In the genomic region with DNA sequence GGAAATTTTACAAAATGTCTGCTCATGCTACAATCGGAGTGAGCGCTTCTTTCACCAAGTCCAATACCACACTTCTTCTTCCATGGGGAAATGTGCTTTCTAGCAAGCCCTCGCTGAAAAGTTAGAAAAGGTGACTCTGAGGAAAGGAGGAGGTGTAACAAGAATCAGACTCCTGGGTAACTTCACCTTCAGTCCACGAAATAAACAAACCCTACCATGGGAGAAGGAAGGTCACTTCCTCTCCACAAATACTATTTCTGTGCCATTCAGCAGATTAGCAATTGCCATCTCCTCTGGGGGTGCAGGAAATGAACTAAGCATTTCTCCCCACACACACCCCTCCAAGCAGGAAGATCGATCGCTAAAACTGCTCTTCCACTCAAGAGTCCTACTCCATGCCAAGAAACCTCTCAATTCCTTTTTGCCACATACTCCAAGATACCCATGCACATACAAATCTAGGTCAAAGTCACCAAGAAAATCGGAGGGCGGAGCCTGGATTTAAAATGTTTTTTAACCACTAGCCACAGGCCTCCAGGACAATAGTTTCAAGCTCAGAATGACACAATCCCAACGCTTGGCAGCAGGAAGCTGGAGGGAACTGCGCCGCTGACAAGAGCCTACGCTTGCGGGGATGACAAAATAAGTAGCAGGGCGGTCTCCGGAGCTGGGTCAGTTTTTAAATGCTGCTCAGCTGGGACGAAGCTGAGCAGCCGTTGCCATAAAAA, we compare ENCODE assay signal across 8 mouse cellular contexts. TPM values are rescaled to one million over a fixed set of nuclear protein-coding genes. Genes with fewer than 3 reads are reported as not detected.
DNase-seq lines count a peak whose midpoint lies in the region; ATAC-seq and TF ChIP-seq lines count a peak whose summit lies in the region.

No protein-coding gene starts in this region.

- peak overlapping the region; percentile 91 for H3K4me3 ChIP-seq in heart, embryonic 10.5 days
- H3K4me3 ChIP-seq in forebrain, postnatal 0 days (ENCODE audit: low read depth, low read length): peak overlapping the region; percentile 84
- peak overlapping the region; percentile 96 for H3K4me3 ChIP-seq in limb, embryonic 11.5 days (ENCODE audit: low read depth, low read length)
- H3K4me3 ChIP-seq in midbrain, embryonic 13.5 days (replicated peaks): peak overlapping the region; percentile 77

- no peaks in the 10 kb centered on the region for H3K9me3 ChIP-seq in heart, embryonic 10.5 days
- no peaks in the 10 kb centered on the region for H3K9me3 ChIP-seq in forebrain, postnatal 0 days (ENCODE audit: low read length)
- H3K9me3 ChIP-seq in limb, embryonic 11.5 days (ENCODE audit: control insufficient read depth, low read length): no peaks in the 10 kb centered on the region
- no peaks in the 10 kb centered on the region for H3K9me3 ChIP-seq in midbrain, embryonic 13.5 days

- ATAC-seq in forebrain, postnatal 0 days: no peak
- ATAC-seq in limb, embryonic 11.5 days (ENCODE audit: insufficient number of reproducible peaks, low FRiP score, low TSS enrichment, low read depth): no peak
- no peak for ATAC-seq in midbrain, embryonic 13.5 days

- 10% methylated on average over 17 of the region's 17 CpGs for WGBS in heart, embryonic 10.5 days
- WGBS in forebrain, postnatal 0 days: 9% methylated on average over 17 of the region's 17 CpGs
- 11% methylated on average over 17 of the region's 17 CpGs for WGBS in limb, embryonic 11.5 days
- WGBS in midbrain, embryonic 13.5 days: 9% methylated on average over 17 of the region's 17 CpGs

- peak overlapping the region; percentile 93 for H3K27ac ChIP-seq in heart, embryonic 10.5 days
- H3K27ac ChIP-seq in forebrain, postnatal 0 days (ENCODE audit: low read depth, low read length): no peak overlapping the region
- peak overlapping the region; percentile 47; the same call in 1 of the 2 replicates for H3K27ac ChIP-seq in limb, embryonic 11.5 days (replicated peaks; ENCODE audit: low read depth, low read length)
- H3K27ac ChIP-seq in midbrain, embryonic 13.5 days: peak overlapping the region; percentile 61; the same call in 1 of the 2 replicates

- H3K27me3 ChIP-seq in heart, embryonic 10.5 days (ENCODE audit: insufficient read depth, poor library complexity, severe bottlenecking): no peaks in the 10 kb centered on the region
- H3K27me3 ChIP-seq in forebrain, postnatal 0 days (ENCODE audit: insufficient read depth, low read length): no peaks in the 10 kb centered on the region
- no peaks in the 10 kb centered on the region for H3K27me3 ChIP-seq in limb, embryonic 11.5 days (ENCODE audit: control insufficient read depth, insufficient read depth, low read length)
- H3K27me3 ChIP-seq in midbrain, embryonic 13.5 days: no peaks in the 10 kb centered on the region

- intact Hi-C loops in gastrocnemius, postnatal 14 days (cut with DNase I; ENCODE audit: low total_unique reads): no loop called here

- peaks cover 28% of the 10 kb centered on the region for H3K36me3 ChIP-seq in heart, embryonic 10.5 days
- H3K36me3 ChIP-seq in forebrain, postnatal 0 days (ENCODE audit: insufficient read depth): peaks cover 7% of the 10 kb centered on the region; the same call in 1 of the 2 replicates
- H3K36me3 ChIP-seq in limb, embryonic 11.5 days (ENCODE audit: control insufficient read depth, insufficient read depth, low read length): peaks cover 15% of the 10 kb centered on the region
- peaks cover 18% of the 10 kb centered on the region for H3K36me3 ChIP-seq in midbrain, embryonic 13.5 days

- H3K4me1 ChIP-seq in heart, embryonic 10.5 days: peaks cover 22% of the 10 kb centered on the region
- H3K4me1 ChIP-seq in forebrain, postnatal 0 days (ENCODE audit: insufficient read depth): 0 out of 2 replicates have a peak, but pooled peaks cover 5% of the 10 kb centered on the region
- peaks cover 16% of the 10 kb centered on the region for H3K4me1 ChIP-seq in limb, embryonic 11.5 days (ENCODE audit: control insufficient read depth, insufficient read depth, low read length)
- H3K4me1 ChIP-seq in midbrain, embryonic 13.5 days (replicated peaks): peaks cover 32% of the 10 kb centered on the region

- H3K9ac ChIP-seq in forebrain, postnatal 0 days: peak overlapping the region; percentile 59
- peak overlapping the region; percentile 81 for H3K9ac ChIP-seq in limb, embryonic 11.5 days (ENCODE audit: low read length)
- H3K9ac ChIP-seq in midbrain, embryonic 13.5 days (replicated peaks): peak overlapping the region; percentile 80

- DNase-seq in heart, embryonic 10.5 days (ENCODE audit: low spot score): peak; percentile 75
- no peak for DNase-seq in heart, adult 8-10 months (ENCODE audit: low spot score)
- peak; percentile 53 for DNase-seq in adrenal gland, postnatal 10 days
- no peak for DNase-seq in forebrain, postnatal 0 days
- DNase-seq in limb, embryonic 11.5 days (ENCODE audit: low spot score): no peak
- no peak for DNase-seq in gastrocnemius, postnatal 14 days
- no peak for DNase-seq in layer of hippocampus, adult 9-10 months (ENCODE audit: low spot score)

- TF ChIP-seq CTCF in forebrain, postnatal 0 days (IDR thresholded peaks at IDR 0.05; ENCODE audit: low read depth): no peak

- peak overlapping the region; percentile 95 for H3K4me2 ChIP-seq in forebrain, postnatal 0 days (ENCODE audit: low read depth)
- H3K4me2 ChIP-seq in limb, embryonic 11.5 days (ENCODE audit: low read depth, severe bottlenecking): peak overlapping the region; percentile 83
- H3K4me2 ChIP-seq in midbrain, embryonic 13.5 days (replicated peaks): peak overlapping the region; percentile 93

RNA-seq across cellular contexts. Expression of a gene that starts 0.8 kb away (rescaled TPM):
- 93.8 and 122 TPM in 2 replicates for polyA plus RNA-seq in heart, embryonic 10.5 days (2016; fragmentation: Nextera tagmentation; extraction: Ambion mirVana)
- 1 to 10 TPM; 5.0 to 7.0 (median 5.1) TPM for total RNA-seq in heart, adult 8-10 months (2022)
- 10 to 100 TPM; 25.4 to 42.4 TPM for total RNA-seq in adrenal gland, postnatal 10 days (2021)
- total RNA-seq in forebrain, postnatal 0 days (2014; rRNA removed): 6.2 and 15.9 TPM in 2 replicates
- 12.3 and 19.4 TPM in 2 replicates for polyA plus RNA-seq in forebrain, postnatal 0 days (2015; fragmentation: Nextera tagmentation; extraction: Ambion mirVana)
- polyA plus RNA-seq in limb, embryonic 11.5 days (2014; fragmentation: Nextera tagmentation; extraction: Ambion mirVana): 116 and 117 TPM in 2 replicates
- polyA plus RNA-seq in midbrain, embryonic 13.5 days (2015; fragmentation: Nextera tagmentation; extraction: Ambion mirVana): 46.6 and 47.1 TPM in 2 replicates
- total RNA-seq in gastrocnemius, postnatal 14 days (2021): 1 to 10 TPM; 8.3 to 9.1 TPM

RNA-seq across cellular contexts. Expression of a gene that starts 51.1 kb away (rescaled TPM):
- polyA plus RNA-seq in heart, embryonic 10.5 days (2016; fragmentation: Nextera tagmentation; extraction: Ambion mirVana): not detected in 2 replicates
- not detected for total RNA-seq in heart, adult 8-10 months (2022)
- total RNA-seq in adrenal gland, postnatal 10 days (2021): not detected
- total RNA-seq in forebrain, postnatal 0 days (2014; rRNA removed): not detected in 2 replicates
- not detected in 2 replicates for polyA plus RNA-seq in forebrain, postnatal 0 days (2015; fragmentation: Nextera tagmentation; extraction: Ambion mirVana)
- polyA plus RNA-seq in limb, embryonic 11.5 days (2014; fragmentation: Nextera tagmentation; extraction: Ambion mirVana): not detected in 2 replicates
- not detected in 2 replicates for polyA plus RNA-seq in midbrain, embryonic 13.5 days (2015; fragmentation: Nextera tagmentation; extraction: Ambion mirVana)
- total RNA-seq in gastrocnemius, postnatal 14 days (2021): not detected

Comparison
In these comparisons a context has a peak if more than half of its experiments do, and no peak if none do; other contexts are left out.
1. DNase-seq: peak in heart, embryonic 10.5 days (single experiment) and adrenal gland, postnatal 10 days (single experiment); none in heart, adult 8-10 months (single experiment), forebrain, postnatal 0 days (single experiment), limb, embryonic 11.5 days (single experiment), gastrocnemius, postnatal 14 days (single experiment) and layer of hippocampus, adult 9-10 months (single experiment).
2. Peak in every context shown above with its lines, with median percentiles within 50 percentile points of each other: H3K4me3 ChIP-seq, H3K4me2 ChIP-seq and H3K9ac ChIP-seq.